Mouse (Mus musculus) bone marrow, adult 2 months (tissue): ENCODE data around the gene Sh3bgrl3.

Experiments used
- CTCF ChIP-seq: fragments of 200-500 bp; IDR thresholded peaks from 2 replicates; pipeline ENCODE4 v1.5.1; 2011; ENCODE audit warnings: low read length, control low read depth; ENCODE audit not compliant: control insufficient read depth, insufficient read depth
- POLR2A ChIP-seq: fragments of 200-500 bp; IDR thresholded peaks from 2 replicates; pipeline ENCODE4 v1.6.1; 2011; ENCODE audit warnings: low read depth, mild to moderate bottlenecking, control low read depth, low read length, borderline replicate concordance; ENCODE audit not compliant: control insufficient read depth

DNA sequence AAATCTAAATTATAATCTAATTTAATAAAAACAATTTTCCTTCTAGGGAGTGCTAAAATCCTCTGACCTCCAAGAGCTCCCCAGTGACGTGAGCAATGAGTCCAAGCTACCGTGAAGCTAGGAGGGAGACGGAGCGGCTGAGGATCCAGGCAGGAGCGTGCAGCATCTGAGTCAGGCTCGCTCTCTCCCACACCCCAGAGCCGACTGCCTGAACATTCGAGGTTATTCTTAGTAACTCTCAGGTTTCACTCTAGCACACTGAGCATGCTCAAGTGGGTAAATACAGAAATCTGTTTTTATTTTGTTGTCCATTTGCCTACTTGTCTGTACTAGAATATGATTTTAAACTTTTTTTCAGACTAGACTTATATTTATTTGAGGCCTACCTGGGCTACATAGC lies 28.2 kb upstream of the Sh3bgrl3 start:
- TF ChIP-seq POLR2A (no peak), CTCF (no peak)
